In genomic region chr7:143124902-143125301, GRCm38 (mm10) we compare ENCODE assay signal across 10 mouse cellular contexts. TPM values are rescaled to one million over a fixed set of nuclear protein-coding genes. Genes with fewer than 3 reads are reported as not detected.
DNase-seq lines count a peak whose midpoint lies in the region; ATAC-seq and TF ChIP-seq lines count a peak whose summit lies in the region.
"Had no signal": no experiment of that assay in that cellular context is flagged by ENCODE, and none has a peak within 500 bp of the region (broad histone marks: within the 10 kb centered on the region; RNA-seq: fewer than 3 reads in every experiment).

No protein-coding gene starts in this region.

- no peak overlapping the region for H3ac ChIP-seq in myocyte (ENCODE audit: control insufficient read depth, insufficient read length)

- peaks cover 40% of the 10 kb centered on the region for H3K4me1 ChIP-seq in kidney, embryonic 16.5 days (ENCODE audit: insufficient read depth, low read length)
- peaks cover 23% of the 10 kb centered on the region for H3K4me1 ChIP-seq in embryonic facial prominence, embryonic 13.5 days
- H3K4me1 ChIP-seq: forebrain, embryonic 15.5 days had no signal

- WGBS in kidney, embryonic 16.5 days = 61% methylated on average over 3 of the region's 3 CpGs
- 70% methylated on average over 3 of the region's 3 CpGs for WGBS in embryonic facial prominence, embryonic 13.5 days

- no peak for ATAC-seq in kidney, embryonic 16.5 days (ENCODE audit: low FRiP score, low TSS enrichment)
- ATAC-seq in embryonic facial prominence, embryonic 13.5 days (ENCODE audit: insufficient number of reproducible peaks, insufficient read depth, low FRiP score, low TSS enrichment, low read depth) = no peak
- ATAC-seq: forebrain, embryonic 15.5 days had no signal

- no peak overlapping the region for H3K4me3 ChIP-seq in kidney, embryonic 16.5 days (ENCODE audit: low read length)
- no peak overlapping the region for H3K4me3 ChIP-seq in embryonic facial prominence, embryonic 13.5 days
- no peak overlapping the region for H3K4me3 ChIP-seq in myocyte
- H3K4me3 ChIP-seq: forebrain, embryonic 15.5 days had no signal

- peak overlapping the region; percentile 94 for H3K27ac ChIP-seq in kidney, embryonic 16.5 days (ENCODE audit: low read length)
- 0 out of 2 replicates have a peak overlapping the region, but pooled peaks have one; percentile 16 for H3K27ac ChIP-seq in embryonic facial prominence, embryonic 13.5 days
- H3K27ac ChIP-seq: forebrain, embryonic 15.5 days had no signal

- no peak for TF ChIP-seq POLR2A in myocyte (IDR thresholded peaks at IDR 0.05; ENCODE audit: insufficient read length, low read depth)

- H3K4me2 ChIP-seq in kidney, embryonic 16.5 days (replicated peaks; ENCODE audit: low read depth, low read length) = peak overlapping the region; percentile 1; the same call in 1 of the 2 replicates
- H3K4me2 ChIP-seq in embryonic facial prominence, embryonic 13.5 days = no peak overlapping the region
- peak overlapping the region; percentile 48 for H3K4me2 ChIP-seq in myocyte (ENCODE audit: low read depth)
- H3K4me2 ChIP-seq: forebrain, embryonic 15.5 days; midbrain, embryonic 11.5 days had no signal

- H3K9ac ChIP-seq in kidney, embryonic 16.5 days (replicated peaks; ENCODE audit: low read length) = 0 out of 2 replicates have a peak overlapping the region, but pooled peaks have one; percentile 39
- H3K9ac ChIP-seq in embryonic facial prominence, embryonic 13.5 days = no peak overlapping the region
- H3K9ac ChIP-seq: forebrain, embryonic 15.5 days had no signal

- no peaks in the 10 kb centered on the region for H3K36me3 ChIP-seq in kidney, embryonic 16.5 days (ENCODE audit: insufficient read depth, low read length)
- H3K36me3 ChIP-seq in embryonic facial prominence, embryonic 13.5 days = no peaks in the 10 kb centered on the region
- no peaks in the 10 kb centered on the region for H3K36me3 ChIP-seq in myocyte (ENCODE audit: control insufficient read depth, insufficient read depth)
- H3K36me3 ChIP-seq: forebrain, embryonic 15.5 days had no signal

- no peaks in the 10 kb centered on the region for H3K27me3 ChIP-seq in kidney, embryonic 16.5 days (ENCODE audit: insufficient read depth, low read length)
- H3K27me3 ChIP-seq in embryonic facial prominence, embryonic 13.5 days = no peaks in the 10 kb centered on the region
- H3K27me3 ChIP-seq in myocyte (ENCODE audit: control insufficient read depth, insufficient read depth, insufficient read length) = no peaks in the 10 kb centered on the region
- H3K27me3 ChIP-seq: forebrain, embryonic 15.5 days had no signal

- DNase-seq in kidney, adult 11 months = no peak
- DNase-seq in cerebellum, adult 18-20 months = peak; percentile 45 to 54
- no peak for DNase-seq in adrenal gland, postnatal 36 days
- DNase-seq in retina, embryonic 14.5 days (ENCODE audit: low spot score) = no peak
- DNase-seq: thymus, postnatal 14 days had no signal

- no peaks in the 10 kb centered on the region for H3K79me2 ChIP-seq in myocyte (ENCODE audit: control insufficient read depth, insufficient read depth)

- H3K9me3 ChIP-seq in kidney, embryonic 16.5 days (ENCODE audit: low read length) = no peaks in the 10 kb centered on the region
- no peaks in the 10 kb centered on the region for H3K9me3 ChIP-seq in embryonic facial prominence, embryonic 13.5 days
- H3K9me3 ChIP-seq: forebrain, embryonic 15.5 days had no signal

TF ChIP-seq in myocyte, 11 proteins besides CTCF, POLR2A, EP300 and RAD21:
- TF ChIP-seq MYOG (IDR thresholded peaks at IDR 0.05; ENCODE audit: control insufficient read depth in 1 of 3, insufficient read depth in 1 of 3, insufficient read length in 2 of 3, low read depth in 2 of 3) = no peak
- TF ChIP-seq E2F4 (IDR thresholded peaks at IDR 0.05; ENCODE audit: insufficient read depth) = no peak
- no peak for TF ChIP-seq CEBPB (IDR thresholded peaks at IDR 0.05; ENCODE audit: insufficient read depth, poor library complexity, severe bottlenecking)
- no peak for TF ChIP-seq USF1 (IDR thresholded peaks at IDR 0.05; ENCODE audit: low read depth)
- no peak for TF ChIP-seq POLR2AphosphoS2 (IDR thresholded peaks at IDR 0.05; ENCODE audit: insufficient read length, low read depth)
- no peak for TF ChIP-seq MAX (IDR thresholded peaks at IDR 0.05; ENCODE audit: low read depth)
- TF ChIP-seq MYOD1 (IDR thresholded peaks at IDR 0.05; ENCODE audit: control insufficient read depth in 1 of 3, insufficient read length in 2 of 3, low read depth in 2 of 3) = no peak
- TF ChIP-seq SRF (IDR thresholded peaks at IDR 0.05; ENCODE audit: control insufficient read depth, insufficient read length, low read depth) = no peak
- no peak for TF ChIP-seq REST (IDR thresholded peaks at IDR 0.05; ENCODE audit: insufficient read depth, insufficient read length)
- TF ChIP-seq TCF3 (IDR thresholded peaks at IDR 0.05; ENCODE audit: insufficient read length, low read depth) = no peak
- no peak for TF ChIP-seq TCF12 (IDR thresholded peaks at IDR 0.05; ENCODE audit: insufficient read depth, poor library complexity, severe bottlenecking)
TF ChIP-seq in myocyte: peak in this region for 0.

RNA-seq across cellular contexts. Expression of gene Kcnq1, which starts 18.7 kb away (rescaled TPM):
- 9.2 and 9.8 TPM in 2 replicates for polyA plus RNA-seq in kidney, embryonic 16.5 days (2015; fragmentation: Nextera tagmentation; extraction: Ambion mirVana)
- polyA plus RNA-seq in embryonic facial prominence, embryonic 13.5 days (2015; fragmentation: Nextera tagmentation; extraction: Ambion mirVana) = 0.69 and 0.84 TPM in 2 replicates
- polyA plus RNA-seq in myocyte (2012; fragmentation: generic; extraction: Trizol) = 0.12 TPM
- total RNA-seq in adrenal gland, postnatal 36 days (2021) = 1 to 10 TPM; 2.9 to 7.6 TPM

RNA-seq across cellular contexts. Expression of gene Trpm5, which starts 30.5 kb away (rescaled TPM):
- polyA plus RNA-seq in kidney, embryonic 16.5 days (2015; fragmentation: Nextera tagmentation; extraction: Ambion mirVana) = 6.0 and 6.9 TPM in 2 replicates
- 7.7 and 9.8 TPM in 2 replicates for polyA plus RNA-seq in embryonic facial prominence, embryonic 13.5 days (2015; fragmentation: Nextera tagmentation; extraction: Ambion mirVana)
- polyA plus RNA-seq in myocyte (2012; fragmentation: generic; extraction: Trizol) = 6.9 TPM
- total RNA-seq in adrenal gland, postnatal 36 days (2021) = under 1 TPM in 1 of 2 experiments, not detected in 1; 0.43 TPM

RNA-seq across cellular contexts. Expression of gene Tssc4, which starts 55.9 kb away (rescaled TPM):
- polyA plus RNA-seq in kidney, embryonic 16.5 days (2015; fragmentation: Nextera tagmentation; extraction: Ambion mirVana) = 104 and 120 TPM in 2 replicates
- polyA plus RNA-seq in embryonic facial prominence, embryonic 13.5 days (2015; fragmentation: Nextera tagmentation; extraction: Ambion mirVana) = 98.8 and 105 TPM in 2 replicates
- 78.6 TPM for polyA plus RNA-seq in myocyte (2012; fragmentation: generic; extraction: Trizol)
- total RNA-seq in adrenal gland, postnatal 36 days (2021) = 10 to 100 TPM; 32.4 to 33.3 TPM

Comparison
In these comparisons a context has a peak if more than half of its experiments do, and no peak if none do; other contexts are left out.
1. DNase-seq: peak in cerebellum, adult 18-20 months (2 of 2); none in kidney, adult 11 months (single experiment), adrenal gland, postnatal 36 days (0 of 2) and retina, embryonic 14.5 days (single experiment).